Comparison of ENCODE assay signal across 23 mouse cellular contexts in the genomic region with DNA sequence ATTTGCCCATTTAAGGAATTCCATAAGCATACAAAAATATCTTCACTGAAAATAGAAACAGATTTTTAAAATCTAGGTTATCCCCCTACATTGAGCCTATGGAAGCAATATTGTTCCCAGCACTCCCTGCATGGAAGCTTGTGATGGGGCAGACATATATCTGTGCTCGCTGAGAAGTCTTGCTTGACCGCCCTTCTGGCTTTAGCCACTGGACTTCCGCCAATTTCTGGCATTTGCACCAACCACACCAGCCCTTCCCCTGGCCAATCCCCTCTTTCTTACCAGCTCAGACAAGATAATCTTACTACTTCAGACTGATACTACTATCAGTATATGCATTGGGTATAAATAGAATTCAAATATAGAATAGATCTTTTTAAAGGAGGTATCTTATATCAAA.
A peak's percentile ranks its signal among the peaks of the same experiment; 100 is the strongest.
DNase-seq lines count a peak whose midpoint lies in the region; ATAC-seq and TF ChIP-seq lines count a peak whose summit lies in the region.
"Had no signal": no experiment of that assay in that cellular context is flagged by ENCODE, and none has a peak within 500 bp of the region (broad histone marks: within the 10 kb centered on the region; RNA-seq: fewer than 3 reads in every experiment).

No protein-coding gene starts in this region.

- TF ChIP-seq CTCF in left cerebral cortex, adult 2 months (IDR thresholded peaks at IDR 0.05) = no peak

- DNase-seq in cerebellum, adult 18-20 months = peak; percentile 12 to 13
- DNase-seq in cerebellum, adult 11-12 months = no peak
- DNase-seq in frontal cortex, postnatal 25 days (ENCODE audit: low spot score in 2 of 2) = no peak
- DNase-seq in left cerebral cortex, adult 2 months (ENCODE audit: extremely low spot score in 1 of 2, low spot score in 2 of 2) = no peak
- DNase-seq in left cerebral cortex, postnatal 14 days (ENCODE audit: low spot score in 2 of 2) = no peak
- DNase-seq in right cerebral cortex, postnatal 25 days = no peak
- DNase-seq: adrenal gland, adult 8-10 months; B cell, adult 2 months; cerebellum, adult 8-10 months; embryo, embryonic 11 days; gastrocnemius, postnatal 10 days; heart, adult 2 months had no signal

- peak; percentile 36; the same call in 1 of the 2 replicates for ATAC-seq in frontal cortex, adult (ENCODE audit: low TSS enrichment)
- ATAC-seq: CD4-positive, CD25-positive, alpha-beta regulatory T cell, adult 4 months; forebrain, embryonic 14.5 days; inflammation-experienced regulatory T-cells, adult 6 months; intestine, postnatal 0 days had no signal

- intact Hi-C loops in left cerebral cortex, adult 2 months (cut with DNase I) = no loop called here
- intact Hi-C loops in left cerebral cortex, postnatal 14 days (cut with DNase I) = no loop called here

- H3K4me3 ChIP-seq in left cerebral cortex, adult 2 months = no peak overlapping the region
- H3K4me3 ChIP-seq: embryonic facial prominence, embryonic 15.5 days; erythroblast, embryonic 14.5 days; forebrain, embryonic 10.5 days; heart, adult 2 months; heart, embryonic 12.5 days; hindbrain, embryonic 10.5 days; hindbrain, embryonic 15.5 days had no signal

- H3K27ac ChIP-seq in left cerebral cortex, adult 2 months = peak overlapping the region; percentile 37; the same call in 1 of the 2 replicates
- H3K27ac ChIP-seq: embryonic facial prominence, embryonic 15.5 days; forebrain, embryonic 10.5 days; heart, adult 2 months; hindbrain, embryonic 10.5 days; hindbrain, embryonic 15.5 days had no signal

Comparison
In these comparisons a context has a peak if more than half of its experiments do, and no peak if none do; other contexts are left out.
1. DNase-seq: peak in cerebellum, adult 18-20 months (2 of 2); none in cerebellum, adult 11-12 months (single experiment), frontal cortex, postnatal 25 days (0 of 2), left cerebral cortex, adult 2 months (0 of 2), left cerebral cortex, postnatal 14 days (0 of 2) and right cerebral cortex, postnatal 25 days (single experiment).